Mouse (Mus musculus) activated CD4-positive, CD25-positive, alpha-beta regulatory T cell (primary cell): ENCODE data around the gene Speer4b. TPM values are rescaled to one million over a fixed set of nuclear protein-coding genes. Genes with fewer than 3 reads are reported as not detected.

Source experiments
- polyA plus RNA-seq, 2 experiments: library from polyadenylated mRNA; unstranded; fragments of 100-300 nt; shearing (Covaris generic); gene quantifications; one replicate each; pipeline ENCODE4 v1.2.1; 2017

The Speer4b gene
- not detected for polyA plus RNA-seq

GRCm38 (mm10) chr5:27501338-27501737 lies at the start of gene Speer4b:
Gene Speer4b, minus strand, starts transcription at chr5:27501438.

